Mouse (Mus musculus): ENCODE results near the gene Mink1.
"Not testable (repeated sequence)": the region's sequence is repeated elsewhere in the genome, so short reads cannot be mapped to it uniquely, and the experiment has no call there.

Mink1 gene

DNA sequence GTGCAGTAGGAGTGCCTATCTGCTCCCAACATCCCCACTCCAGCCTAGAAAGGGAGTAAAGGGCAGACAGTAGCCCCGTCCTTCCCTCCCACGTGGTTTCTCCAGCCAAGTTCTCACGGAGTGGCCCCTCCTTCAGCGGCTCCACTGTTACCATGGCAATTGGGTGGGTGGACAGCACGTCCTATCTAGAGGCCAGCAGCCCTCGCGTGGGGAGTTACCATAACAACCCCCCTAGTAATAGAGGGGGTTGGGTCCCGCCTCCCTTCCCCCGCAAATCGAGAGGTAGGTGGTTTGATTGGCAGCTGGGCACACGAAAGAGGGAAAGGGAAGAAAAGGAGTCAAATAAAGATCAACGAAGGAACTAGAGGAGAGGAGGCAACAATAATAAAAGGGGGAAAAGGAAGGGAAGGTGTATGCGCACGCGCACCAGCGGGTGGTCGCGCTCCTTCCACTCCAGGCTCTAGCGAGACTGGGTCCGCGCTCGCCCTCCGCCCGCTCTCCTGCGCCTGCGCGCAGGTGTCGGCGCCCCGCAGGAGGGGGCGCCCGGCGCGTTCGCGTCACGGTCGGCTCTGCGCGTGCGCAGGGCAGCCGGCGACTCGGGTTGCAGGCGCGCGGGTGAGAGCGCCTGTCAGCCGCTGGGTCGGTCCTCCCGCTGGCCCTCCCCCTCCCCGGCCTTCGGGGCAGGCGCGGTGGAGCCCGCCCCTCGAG, at the start of gene Mink1:
TSS of gene Mink1 (plus strand) at position 595 of the 708 bp plus-strand sequence.
- in situ Hi-C loops (cut with MboI, MseI): no loop called here

DNA sequence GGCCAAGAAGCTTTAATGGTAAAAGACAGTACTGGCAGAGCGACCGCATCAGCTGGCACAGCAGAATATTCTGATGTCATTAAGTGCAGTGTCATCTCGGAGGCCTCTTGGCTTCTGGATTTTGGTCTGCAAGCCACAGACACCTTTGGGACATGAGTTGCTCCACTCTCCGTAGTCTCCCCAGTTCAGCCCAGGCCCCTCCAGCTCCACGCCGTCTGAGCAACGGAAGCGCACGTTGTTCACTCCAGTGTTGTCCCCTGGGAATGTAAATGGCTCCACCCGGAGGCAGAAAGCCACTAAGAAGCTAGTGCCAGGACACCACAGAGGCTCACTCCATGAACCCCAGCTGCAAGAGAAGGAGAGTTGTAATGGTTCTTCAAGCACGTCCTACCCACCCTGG, 49.2 kb upstream of the Mink1 start:
- in situ Hi-C loops (cut with MboI, MseI): loop anchor here in 1 of 2 experiments (5.0 kb wide), 1 partner anchor 101 kb away; the partner anchor contains the start of gene Pelp1

DNA sequence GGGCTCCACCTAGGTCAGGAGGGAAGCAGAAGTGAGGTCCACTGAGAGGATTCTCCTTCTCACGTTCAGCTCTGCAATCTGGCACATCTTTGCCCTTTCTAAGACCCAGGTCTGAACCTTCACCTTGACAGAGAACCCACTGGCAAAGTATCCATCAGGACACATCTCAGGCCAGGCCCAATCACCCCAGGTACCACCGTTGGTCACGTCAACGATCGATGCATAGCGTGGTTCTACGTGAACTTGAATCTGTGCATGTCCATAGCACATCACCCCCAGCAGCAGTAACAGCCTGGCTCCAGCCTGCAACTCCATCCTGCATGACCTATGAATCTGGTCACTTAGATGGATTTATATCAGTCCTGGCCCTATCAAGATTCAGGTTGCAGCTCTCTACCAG, 48.4 kb upstream of the Mink1 start, which contains the start of gene Vmo1:
TSS of gene Vmo1 (minus strand) at position 329 of the 400 bp plus-strand sequence.
- in situ Hi-C loops (cut with MboI, MseI): loop anchor here in 1 of 2 experiments (5.0 kb wide), 1 partner anchor 102 kb away; the partner anchor contains the start of gene Pelp1

DNA sequence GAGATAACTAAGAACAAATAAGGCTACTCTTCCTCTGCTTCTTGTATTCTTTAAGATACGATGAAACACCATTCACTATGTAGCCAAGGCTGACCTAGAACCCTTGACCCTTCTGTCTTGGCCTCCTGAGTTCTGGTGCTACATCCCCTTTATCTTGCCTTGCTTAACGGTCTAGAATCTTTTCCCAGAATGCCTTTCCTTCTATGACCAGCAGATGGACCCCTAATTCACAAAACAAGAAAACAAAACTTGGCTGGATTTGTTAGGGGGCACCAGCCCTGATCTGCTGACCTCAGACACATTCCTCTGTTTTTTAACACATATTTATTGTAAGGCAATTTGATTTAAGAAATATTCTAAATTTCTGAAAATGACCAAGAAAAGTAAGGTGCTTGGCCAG, 46.3 kb upstream of the Mink1 start:
- in situ Hi-C loops (cut with MboI, MseI): no loop called here

DNA sequence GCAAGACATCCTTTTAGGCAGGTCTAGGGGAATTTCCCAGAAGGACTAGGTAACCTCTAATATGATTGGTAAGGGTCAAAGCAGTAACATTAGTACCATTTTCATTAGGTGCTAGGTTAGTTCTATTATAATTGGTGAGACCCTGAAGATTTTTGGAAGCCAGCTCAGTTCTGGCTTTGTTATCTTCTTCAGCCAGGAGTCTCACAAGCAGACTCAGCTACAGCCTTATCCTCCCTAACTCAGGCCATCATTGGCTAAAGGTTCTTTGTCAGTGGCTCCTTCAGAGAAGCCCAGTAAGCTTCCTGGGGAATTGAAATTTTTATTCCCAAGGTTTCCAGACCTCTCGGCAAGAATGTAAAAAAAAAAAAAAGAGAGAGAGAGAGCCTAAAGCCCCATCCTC, 44.2 kb upstream of the Mink1 start:
- in situ Hi-C loops (cut with MboI, MseI): no loop called here

DNA sequence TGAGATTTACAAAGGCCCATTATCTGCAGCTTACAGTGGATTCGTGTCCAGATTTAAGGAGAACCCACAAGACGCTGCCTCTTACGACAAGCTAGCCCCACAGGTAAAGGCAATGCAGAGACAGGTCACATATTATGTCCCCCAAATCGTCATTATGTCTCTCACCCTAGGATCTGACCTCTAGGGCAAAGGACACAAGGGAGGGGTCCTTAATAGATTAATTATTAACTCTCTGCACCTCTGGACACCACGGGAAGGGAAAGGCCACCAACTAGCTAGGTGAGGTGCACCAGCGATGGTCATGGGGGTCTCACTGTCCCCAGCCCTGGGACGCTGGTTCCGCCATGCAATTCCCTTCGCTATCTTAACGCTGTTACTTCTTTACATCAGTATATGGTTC, 43.8 kb upstream of the Mink1 start, which contains the start of gene Gltpd2:
TSS of gene Gltpd2 (plus strand) at position 274 of the 400 bp plus-strand sequence.
- in situ Hi-C loops (cut with MboI, MseI): no loop called here

DNA sequence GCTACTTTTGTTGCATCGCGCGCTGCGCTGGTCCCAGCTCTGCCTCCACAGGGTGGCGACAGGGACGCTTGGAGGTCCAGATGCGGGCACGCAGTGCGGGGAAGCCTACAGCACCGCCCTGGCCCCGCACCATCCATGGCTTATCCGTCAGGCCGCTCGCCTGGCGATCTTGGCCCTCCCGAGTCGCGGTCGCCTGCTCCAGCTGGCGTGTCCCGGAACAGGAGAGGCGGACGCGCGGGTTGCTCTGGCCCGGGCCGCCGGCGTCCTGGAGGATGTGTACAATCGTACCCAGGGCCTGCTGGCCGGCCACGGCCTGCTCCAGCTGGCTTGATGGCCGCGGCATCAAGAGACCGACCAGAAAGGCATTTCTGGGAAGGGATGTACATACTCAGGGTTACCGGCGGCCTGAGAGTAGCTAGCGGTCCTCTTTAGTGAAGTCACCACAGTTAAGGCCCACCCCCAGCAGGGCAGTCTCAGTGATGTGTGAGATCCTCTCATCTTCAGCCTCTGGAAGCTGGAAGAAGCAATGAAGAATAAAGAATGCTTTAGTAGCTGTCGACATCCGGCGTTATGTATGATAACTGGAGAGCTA, 42.4 kb upstream of the Mink1 start:
- in situ Hi-C loops (cut with MboI, MseI): loop anchor here in 1 of 2 experiments (10.0 kb wide), 1 partner anchor 235 kb away; no protein-coding TSS in a partner anchor

DNA sequence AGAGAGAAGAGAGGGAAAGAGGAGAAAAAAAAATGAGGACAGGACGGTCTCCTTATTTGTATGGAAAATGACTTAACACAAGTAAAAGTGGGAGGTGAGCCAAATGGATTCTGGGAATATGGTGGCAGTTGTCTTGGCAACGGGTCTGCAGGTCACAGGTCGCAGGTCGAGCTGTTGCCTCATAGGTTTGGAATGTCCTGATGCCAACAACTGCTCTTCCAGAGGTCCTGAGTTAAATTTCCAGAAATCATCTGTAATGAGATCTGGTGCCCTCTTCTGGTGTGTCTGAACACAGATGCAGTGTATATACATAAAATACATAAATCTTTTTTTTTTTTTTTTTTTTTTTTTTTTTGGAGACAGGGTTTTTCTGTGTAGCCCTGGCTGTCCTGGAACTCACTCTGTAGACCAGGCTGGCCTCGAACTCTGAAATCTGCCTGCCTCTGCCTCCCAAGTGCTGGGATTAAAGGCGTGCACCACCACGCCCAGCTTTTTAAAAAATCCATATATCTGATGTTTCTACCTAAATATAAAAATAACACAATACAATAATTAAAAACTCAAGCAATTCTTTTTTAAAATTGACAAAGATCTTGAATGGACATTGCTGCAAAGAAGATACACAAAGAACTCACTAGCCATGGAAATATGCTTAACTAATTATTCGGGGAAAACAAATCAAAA, 39.2 kb upstream of the Mink1 start:
- in situ Hi-C loops (cut with MboI, MseI): loop anchor here in 1 of 2 experiments (10.0 kb wide), 1 partner anchor 231 kb away; no protein-coding TSS in a partner anchor

DNA sequence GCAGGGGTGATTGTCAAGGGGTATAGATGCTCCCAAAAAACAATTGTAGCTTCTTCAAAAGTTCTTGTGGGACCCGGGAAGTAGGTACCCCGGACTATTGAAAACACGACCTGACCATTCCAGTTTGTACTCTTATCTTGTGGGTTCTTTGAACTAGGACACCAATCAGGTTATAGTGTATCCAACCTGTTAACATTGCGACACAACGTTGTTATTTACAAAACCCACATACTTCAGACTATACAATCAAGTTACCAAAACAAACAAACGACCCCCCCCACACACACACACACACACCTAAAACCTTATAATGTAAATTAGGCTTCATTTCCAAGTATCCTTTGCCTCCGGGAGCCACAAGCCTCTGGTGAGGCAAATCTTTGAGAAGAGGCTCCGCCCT, 37.9 kb upstream of the Mink1 start:
- in situ Hi-C loops (cut with MboI, MseI): loop anchor here in 1 of 2 experiments (10.0 kb wide), 1 partner anchor 230 kb away; no protein-coding TSS in a partner anchor

DNA sequence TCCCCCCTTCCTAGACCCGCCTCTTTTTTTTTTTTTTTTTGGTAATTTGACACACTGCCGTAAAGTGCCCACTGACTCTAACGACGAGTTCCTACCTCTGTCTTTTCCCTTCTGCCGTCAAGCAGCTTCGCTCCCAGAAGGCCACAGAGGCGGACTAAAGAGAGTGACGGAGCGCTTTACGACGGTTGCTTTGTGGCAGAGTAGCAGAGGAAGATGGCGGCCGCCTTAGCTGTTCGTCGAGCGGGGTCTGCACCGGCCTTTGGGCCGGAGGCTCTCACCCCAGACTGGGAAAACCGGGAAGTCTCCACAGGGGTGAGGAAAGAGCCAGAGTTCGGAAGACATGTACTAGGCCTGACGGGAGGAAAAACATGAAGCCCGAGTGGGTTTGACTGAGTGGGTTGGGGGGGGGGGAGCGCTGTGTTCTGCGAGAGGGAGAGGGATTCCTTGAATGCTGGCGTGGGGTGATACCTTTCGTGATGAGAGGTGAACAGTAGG, 37.5 kb upstream of the Mink1 start, which contains the start of gene Psmb6:
TSS of gene Psmb6 (plus strand) at position 184 of the 495 bp plus-strand sequence.
- in situ Hi-C loops (cut with MboI, MseI): loop anchor here in 1 of 2 experiments (10.0 kb wide), 1 partner anchor 230 kb away; no protein-coding TSS in a partner anchor

DNA sequence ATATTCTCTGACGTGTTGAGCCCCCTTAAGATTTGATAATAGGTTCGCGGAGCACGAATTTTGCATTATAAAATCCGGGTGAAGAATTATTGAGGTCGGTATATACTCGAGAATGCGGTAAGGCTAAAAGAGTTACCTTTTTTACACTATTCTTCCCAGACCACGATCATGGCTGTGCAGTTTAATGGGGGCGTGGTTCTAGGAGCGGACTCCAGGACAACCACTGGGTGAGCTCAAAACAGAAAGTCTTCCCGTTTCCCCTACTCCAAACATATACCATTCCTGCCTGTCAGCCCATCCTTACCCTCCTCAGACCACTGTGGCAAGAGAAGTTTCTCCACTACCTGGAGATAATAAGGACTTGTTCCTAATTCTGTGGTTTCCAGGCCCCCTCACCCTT, 37.0 kb upstream of the Mink1 start:
- in situ Hi-C loops (cut with MboI, MseI): loop anchor here in 1 of 2 experiments (10.0 kb wide), 1 partner anchor 229 kb away; no protein-coding TSS in a partner anchor

DNA sequence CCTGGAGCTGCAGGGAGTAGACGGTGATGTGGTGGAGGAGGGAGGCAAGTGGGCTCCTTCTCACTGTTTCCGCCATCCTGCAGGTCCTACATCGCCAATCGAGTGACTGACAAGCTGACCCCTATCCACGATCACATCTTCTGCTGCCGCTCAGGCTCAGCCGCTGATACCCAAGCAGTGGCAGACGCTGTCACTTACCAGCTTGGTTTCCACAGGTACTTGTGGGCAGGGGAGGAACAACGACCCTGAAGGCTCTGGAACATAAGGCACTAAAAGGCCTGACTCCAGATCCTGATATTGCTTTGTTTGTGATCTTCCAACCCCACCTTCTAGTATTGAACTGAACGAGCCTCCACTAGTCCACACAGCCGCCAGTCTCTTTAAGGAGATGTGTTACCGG, 36.5 kb upstream of the Mink1 start:
- in situ Hi-C loops (cut with MboI, MseI): loop anchor here in 1 of 2 experiments (10.0 kb wide), 1 partner anchor 229 kb away; no protein-coding TSS in a partner anchor

DNA sequence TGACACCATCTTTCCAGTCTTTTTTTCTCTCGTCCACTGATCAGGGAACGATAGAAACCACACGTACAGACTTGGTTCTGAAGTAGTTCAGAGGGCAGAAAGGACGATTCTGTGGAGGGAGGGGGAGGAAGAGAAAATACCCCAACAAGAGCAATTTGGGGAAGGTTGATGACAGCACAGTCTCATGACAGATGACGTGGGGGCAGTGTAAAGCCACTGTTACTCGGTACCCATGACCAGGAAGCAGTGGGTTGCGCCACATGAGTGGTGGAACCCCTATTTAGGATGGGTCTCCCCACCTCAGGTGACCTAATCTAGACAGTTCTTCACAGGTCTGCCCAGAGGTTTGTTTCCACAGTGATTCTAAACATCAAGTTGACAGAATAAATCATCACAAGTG, 34.1 kb upstream of the Mink1 start:
- in situ Hi-C loops (cut with MboI, MseI): loop anchor here in 1 of 2 experiments (10.0 kb wide), 1 partner anchor 226 kb away; no protein-coding TSS in a partner anchor

DNA sequence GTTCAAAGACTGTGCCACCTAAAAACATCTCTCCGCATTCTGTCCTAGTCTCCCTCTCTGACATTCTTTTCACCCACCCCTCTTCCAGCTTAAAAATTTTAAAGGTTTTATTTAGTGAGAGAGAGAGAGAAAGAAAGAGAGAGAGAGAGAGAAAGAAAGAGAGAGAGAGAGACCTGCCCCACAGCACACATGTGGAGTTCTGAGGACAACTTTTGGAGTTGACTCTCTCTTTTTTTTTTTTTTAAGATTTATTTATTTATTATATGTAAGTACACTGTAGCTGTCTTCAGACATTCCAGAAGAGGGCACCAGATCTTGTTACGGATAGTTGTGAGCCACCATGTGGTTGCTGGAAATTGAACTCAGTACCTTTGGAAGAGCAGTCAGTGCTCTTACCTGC, 31.6 kb upstream of the Mink1 start:
- in situ Hi-C loops (cut with MboI, MseI): not testable (repeated sequence)

DNA sequence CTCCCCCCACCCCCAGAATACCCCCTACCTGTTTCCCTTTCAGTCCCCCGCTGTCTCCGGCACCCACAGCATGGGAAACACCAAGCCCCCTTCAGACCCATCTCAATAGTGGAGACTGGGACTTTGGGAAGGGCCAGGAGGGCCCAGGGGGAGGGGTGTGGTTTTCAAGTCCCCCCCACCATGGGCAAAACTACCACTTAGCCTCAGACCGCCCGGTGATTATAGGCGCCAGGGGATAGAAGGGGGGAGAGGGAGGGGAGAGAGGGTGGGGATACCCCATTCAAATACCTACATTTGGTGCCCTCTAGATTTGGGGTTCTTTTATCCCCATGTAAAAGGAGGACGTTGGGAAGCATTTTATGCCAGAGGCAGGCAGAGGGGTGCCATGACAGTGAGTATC, 29.8 kb upstream of the Mink1 start, which contains the start of gene Gm40193:
TSS of gene Gm40193 (minus strand) at position 101 of the 400 bp plus-strand sequence.
- in situ Hi-C loops (cut with MboI, MseI): no loop called here

DNA sequence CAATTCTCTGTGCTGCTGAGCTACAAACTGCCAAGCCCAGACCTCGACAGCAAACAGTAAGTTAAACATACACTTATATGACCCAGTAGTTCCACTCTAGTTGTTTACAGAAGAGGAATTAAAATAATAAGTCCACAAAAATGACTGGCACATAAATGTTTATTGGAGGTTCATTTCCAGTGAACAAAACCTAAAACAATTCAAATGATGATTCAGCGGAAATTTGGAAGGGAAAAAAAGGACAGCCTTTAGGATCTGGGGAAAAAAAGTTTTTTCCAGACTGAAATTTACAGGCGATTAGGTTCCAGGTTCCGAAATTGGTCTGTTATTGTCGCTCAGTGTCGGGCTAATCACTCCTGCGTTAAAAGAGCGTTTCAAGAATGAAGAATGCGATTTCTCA, 23.3 kb upstream of the Mink1 start:
- in situ Hi-C loops (cut with MboI, MseI): no loop called here

DNA sequence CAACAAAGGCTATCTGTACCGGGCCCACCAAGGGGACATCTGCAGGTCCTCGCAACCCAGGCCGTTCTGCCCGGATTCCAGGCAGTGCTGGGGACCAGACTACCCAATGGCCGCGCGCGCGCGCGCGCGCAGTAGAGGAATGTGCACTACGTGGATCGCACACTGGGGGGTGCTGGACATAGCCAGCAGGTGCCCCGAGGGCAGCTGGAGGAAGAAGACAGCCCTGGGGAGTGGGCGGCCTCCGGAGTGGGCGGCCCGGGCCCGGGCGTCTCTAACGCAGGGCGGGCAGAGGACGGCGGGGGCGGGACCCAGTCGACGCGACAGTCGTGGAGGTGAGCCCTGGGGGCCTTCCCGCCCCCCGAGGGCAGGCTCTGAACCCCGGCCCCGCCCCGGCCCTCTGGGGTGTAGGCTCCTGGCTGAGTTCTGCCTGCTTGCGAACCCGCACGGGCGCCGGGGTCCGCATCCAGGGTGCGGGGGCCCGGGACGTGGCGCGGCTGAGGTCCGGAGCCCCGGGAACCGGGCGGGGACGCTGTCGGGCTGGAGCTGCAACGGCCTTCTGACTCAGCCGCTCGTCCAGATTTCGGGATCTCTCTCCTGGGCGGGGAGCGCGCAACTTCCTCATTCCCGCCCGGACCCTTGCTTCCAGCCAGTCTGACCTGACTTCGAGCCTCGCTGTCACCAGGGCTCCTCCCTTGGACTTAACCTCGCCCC, 22.6 kb upstream of the Mink1 start, which contains the start of gene Pld2:
TSS of gene Pld2 (plus strand) at position 188 of the 711 bp plus-strand sequence.
- in situ Hi-C loops (cut with MboI, MseI): loop anchor here (5.0 kb wide), 2 partner anchors 67 to 72 kb away; no protein-coding TSS in a partner anchor

DNA sequence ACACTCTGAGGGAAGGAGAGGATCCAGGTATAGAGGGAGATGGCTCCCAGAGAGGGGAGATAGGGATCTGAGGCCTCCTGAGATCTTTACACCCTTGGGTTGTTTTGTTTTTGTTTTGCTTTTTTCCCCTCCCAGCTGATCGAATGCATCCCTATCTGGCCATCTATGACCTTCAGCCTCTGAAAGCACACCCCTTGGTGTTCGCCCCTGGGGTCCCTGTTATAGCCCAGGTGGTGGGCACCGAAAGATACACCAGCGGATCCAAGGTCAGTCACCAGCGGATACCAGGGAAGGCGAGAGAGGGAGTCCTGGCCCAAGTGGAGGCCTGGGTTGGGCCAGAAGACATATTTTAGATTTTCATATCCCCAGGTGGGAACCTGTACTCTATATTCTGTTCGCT, 21.8 kb upstream of the Mink1 start:
- in situ Hi-C loops (cut with MboI, MseI): loop anchor here (5.0 kb wide), 2 partner anchors 66 to 71 kb away; no protein-coding TSS in a partner anchor

DNA sequence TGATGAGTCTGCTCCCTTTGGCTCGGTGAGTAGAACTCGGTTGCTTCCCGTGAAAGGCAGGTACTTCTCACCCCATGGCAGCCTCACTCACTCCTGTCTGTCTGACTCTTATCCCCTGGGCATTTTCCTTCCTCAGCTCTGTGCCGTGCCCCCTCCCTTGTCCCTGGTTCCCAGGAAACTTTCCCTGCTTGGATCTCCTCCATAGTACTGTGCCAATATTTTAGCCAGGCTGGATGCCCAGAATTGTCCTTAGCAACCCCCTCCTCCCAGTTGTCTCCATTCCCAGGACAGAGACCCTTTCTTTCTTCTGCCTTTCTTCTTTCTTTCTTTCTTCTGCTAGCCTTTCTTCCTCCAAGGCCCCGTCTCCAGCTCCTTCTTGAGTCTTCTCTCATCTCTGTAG, 21.3 kb upstream of the Mink1 start:
- in situ Hi-C loops (cut with MboI, MseI): loop anchor here (5.0 kb wide), 2 partner anchors 66 to 71 kb away; no protein-coding TSS in a partner anchor

DNA sequence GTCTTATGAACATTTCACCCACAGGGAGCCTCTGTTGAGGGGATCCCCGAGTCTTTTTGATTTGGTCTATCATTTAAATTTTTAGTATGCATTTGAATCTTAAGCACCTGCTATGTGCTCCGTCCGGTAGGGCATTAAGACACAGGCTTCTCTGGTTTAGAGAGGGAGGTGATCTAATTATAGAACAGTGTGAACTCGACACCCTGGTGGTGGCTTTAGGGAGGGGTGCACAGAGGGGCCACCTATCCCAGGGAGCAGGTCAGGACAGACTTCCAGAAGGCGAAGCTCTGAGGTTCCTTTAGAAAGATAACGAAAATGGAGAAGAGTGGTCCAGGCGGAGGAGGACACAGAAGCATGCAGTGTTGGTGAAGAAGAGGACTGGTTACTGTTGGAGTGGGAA, 18.2 kb upstream of the Mink1 start:
- in situ Hi-C loops (cut with MboI, MseI): loop anchor here (5.0 kb wide), 2 partner anchors 63 to 68 kb away; no protein-coding TSS in a partner anchor
